Mouse (Mus musculus): ENCODE results near the gene Zfp983.
"Not testable (repeated sequence)": the region's sequence is repeated elsewhere in the genome, so short reads cannot be mapped to it uniquely, and the experiment has no call there.

Gene Zfp983

DNA sequence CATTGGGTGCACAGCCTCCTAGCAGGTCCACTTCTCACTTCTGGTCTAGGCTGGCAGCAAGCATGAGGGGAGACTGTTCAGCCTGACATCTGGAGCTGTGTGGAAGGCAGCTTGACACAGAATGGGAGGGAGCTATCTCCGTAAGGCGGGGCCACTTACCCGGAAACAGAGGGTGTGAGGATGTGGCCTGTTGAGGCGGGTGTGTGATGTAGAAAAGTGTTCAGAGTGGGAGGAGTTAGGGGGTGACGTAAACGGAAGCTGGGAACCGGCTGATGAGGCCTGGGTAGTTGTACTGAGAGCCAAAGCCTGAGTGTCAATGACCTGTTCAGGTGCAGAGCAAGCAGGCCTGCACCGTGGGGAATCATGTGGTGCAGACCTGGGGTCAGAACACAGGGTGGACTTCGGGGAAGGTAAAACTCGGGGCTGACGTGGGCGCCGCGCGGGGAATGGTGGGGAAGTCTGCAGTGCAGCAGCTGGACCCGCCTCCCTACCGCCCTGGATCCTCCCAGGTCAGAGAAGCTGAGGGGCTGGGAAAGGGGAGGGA, at the start of gene Zfp983:
TSS of gene Zfp983 (plus strand) at position 261 of the 544 bp plus-strand sequence.
- in situ Hi-C loops (cut with MboI, MseI): not testable (repeated sequence)

- in situ Hi-C loops (cut with MboI, MseI): no loop called here
These were observed 34.1 kb upstream of the Zfp983 start for GRCm38 (mm10) chr17:21616356-21616755.

DNA sequence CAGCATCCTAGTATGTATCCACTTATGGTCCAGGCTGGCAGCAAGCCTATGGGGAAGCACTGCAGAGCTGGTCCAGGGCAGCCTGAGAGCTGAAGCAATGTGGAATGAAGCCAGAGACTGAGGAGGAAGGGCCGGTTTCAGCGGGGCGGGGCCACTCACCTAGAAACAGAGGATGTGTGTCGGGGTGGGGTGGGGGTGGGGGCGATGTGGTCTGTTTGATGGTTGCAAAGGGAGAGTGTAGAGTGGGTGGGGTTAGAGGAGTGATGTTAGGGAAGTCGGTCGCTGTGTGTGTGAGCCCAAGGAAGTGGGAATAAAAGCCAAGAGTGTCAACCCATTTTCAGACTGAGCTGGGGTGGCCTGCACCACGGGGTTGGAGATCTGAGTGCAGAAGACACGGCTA, 33.1 kb upstream of the Zfp983 start:
- in situ Hi-C loops (cut with MboI, MseI): no loop called here

GRCm38 (mm10) chr17:21623647-21624046, 26.8 kb upstream of the Zfp983 start:
- in situ Hi-C loops (cut with MboI, MseI): no loop called here

DNA sequence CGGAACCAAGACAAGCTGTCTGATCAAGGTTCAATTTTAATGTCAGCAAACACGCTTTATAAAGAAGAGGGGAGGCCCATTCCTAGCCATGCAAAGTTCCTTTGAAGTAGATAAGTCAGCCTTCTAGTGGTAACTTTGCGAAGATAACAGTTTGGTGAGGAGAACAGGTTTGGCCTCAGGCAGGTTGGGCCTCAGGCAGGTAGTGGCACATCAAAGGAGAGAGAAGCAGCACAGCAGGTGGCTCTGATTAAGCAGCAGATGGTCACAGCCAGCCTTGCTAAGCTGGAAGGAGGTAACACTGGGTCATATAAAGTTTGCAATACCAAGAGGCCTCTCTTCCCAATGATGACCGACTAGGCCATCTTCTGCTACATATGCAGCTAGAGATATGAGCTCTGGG, 14.7 kb upstream of the Zfp983 start:
- in situ Hi-C loops (cut with MboI, MseI): not testable (repeated sequence)

DNA sequence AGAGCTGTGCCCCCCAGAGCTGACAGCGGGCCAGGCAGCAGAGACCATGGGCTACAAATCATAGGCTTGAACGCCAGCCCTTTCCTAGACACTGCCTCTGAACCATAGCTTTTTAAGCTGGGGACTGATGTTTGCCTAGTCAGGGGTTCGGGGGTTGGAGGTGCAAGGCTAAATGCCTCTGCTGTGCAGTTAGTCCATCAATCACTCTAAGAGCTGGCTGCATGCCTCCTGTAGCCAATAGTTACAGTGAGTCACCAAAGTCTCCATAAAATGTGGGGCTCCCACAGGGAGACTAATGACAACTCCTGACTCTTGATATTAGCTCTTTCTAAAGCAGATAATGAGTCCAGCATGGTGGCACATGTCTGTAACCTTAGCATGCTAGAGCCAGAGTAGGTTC, 1.6 kb upstream of the Zfp983 start:
- in situ Hi-C loops (cut with MboI, MseI): no loop called here

- in situ Hi-C loops (cut with MboI, MseI): no loop called here
These were observed 488 bp upstream of the Zfp983 start for GRCm38 (mm10) chr17:21649936-21650335.

GRCm38 (mm10) chr17:21678826-21679225, 28.4 kb downstream of the Zfp983 start:
- in situ Hi-C loops (cut with MboI, MseI): loop anchor here (25.0 kb wide), 1 partner anchor 1508 kb away; the partner anchor contains the start of gene Zfp40

GRCm38 (mm10) chr17:21679273-21680018, 29.0 kb downstream of the Zfp983 start:
- in situ Hi-C loops (cut with MboI, MseI): loop anchor here (25.0 kb wide), 1 partner anchor 1508 kb away; the partner anchor contains the start of gene Zfp40

DNA sequence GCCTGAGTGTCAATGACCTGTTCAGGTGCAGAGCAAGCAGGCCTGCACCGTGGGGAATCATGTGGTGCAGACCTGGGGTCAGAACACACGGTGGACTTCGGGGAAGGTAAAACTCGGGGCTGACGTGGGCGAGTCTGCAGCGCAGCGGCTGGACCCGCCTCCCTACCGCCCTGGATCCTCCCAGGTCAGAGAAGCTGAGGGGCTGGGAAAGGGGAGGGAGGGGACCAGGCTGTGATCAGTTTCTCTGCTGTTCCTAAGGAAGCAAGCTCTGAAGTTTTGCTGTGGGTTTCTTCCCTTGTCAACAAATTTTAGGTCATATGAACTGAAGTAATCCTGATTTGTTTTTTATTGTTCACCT, 29.6 kb downstream of the Zfp983 start:
- in situ Hi-C loops (cut with MboI, MseI): loop anchor here (25.0 kb wide), 1 partner anchor 1507 kb away; the partner anchor contains the start of gene Zfp40

- in situ Hi-C loops (cut with MboI, MseI): loop anchor here (25.0 kb wide), 1 partner anchor 1496 kb away; the partner anchor contains the start of gene Zfp40
These were observed 41.1 kb downstream of the Zfp983 start, which contains the start of gene Gm10226 for GRCm38 (mm10) chr17:21691560-21691959. TSS of gene Gm10226 (plus strand) at chr17:21691860.

DNA sequence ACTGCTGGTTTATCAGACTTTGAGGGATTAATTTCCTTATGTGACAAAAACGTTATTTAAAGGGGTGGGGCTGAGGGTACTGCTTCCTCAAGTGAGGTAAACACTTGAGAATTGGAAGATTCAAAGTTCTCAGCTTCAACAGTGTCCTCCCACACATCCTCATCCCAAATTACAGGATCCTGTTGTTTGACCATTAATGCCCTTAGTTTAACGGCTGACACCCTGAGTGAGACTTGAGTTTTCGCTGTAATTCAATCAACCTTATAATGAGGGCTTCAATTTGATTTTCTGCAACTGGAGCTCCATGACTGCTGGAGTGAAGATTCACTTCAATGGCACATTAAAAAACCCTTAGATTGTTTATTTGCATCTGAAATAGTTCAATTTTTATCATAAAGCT, 42.9 kb downstream of the Zfp983 start:
- in situ Hi-C loops (cut with MboI, MseI): loop anchor here (25.0 kb wide), 1 partner anchor 1494 kb away; the partner anchor contains the start of gene Zfp40

DNA sequence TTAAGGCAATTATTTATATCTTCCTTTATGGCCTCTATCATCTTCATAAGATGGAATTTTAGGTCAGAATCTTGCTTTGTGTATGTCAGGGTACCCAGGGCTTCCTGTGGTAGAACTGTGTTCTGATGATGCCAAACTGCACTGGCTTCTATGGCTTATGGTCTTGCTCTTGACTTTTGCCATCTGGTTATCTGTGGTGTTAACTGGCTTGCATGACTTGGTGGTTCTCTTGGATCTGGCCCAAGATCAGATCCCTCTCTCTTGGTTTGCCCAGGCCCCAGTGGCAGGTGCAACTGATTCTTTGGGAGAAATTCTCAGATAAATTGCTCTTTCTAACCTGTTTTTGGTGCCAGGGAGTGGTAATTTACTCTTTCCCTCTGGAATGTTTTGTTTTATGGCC, 45.6 kb downstream of the Zfp983 start:
- in situ Hi-C loops (cut with MboI, MseI): loop anchor here (25.0 kb wide), 1 partner anchor 1491 kb away; the partner anchor contains the start of gene Zfp40

DNA sequence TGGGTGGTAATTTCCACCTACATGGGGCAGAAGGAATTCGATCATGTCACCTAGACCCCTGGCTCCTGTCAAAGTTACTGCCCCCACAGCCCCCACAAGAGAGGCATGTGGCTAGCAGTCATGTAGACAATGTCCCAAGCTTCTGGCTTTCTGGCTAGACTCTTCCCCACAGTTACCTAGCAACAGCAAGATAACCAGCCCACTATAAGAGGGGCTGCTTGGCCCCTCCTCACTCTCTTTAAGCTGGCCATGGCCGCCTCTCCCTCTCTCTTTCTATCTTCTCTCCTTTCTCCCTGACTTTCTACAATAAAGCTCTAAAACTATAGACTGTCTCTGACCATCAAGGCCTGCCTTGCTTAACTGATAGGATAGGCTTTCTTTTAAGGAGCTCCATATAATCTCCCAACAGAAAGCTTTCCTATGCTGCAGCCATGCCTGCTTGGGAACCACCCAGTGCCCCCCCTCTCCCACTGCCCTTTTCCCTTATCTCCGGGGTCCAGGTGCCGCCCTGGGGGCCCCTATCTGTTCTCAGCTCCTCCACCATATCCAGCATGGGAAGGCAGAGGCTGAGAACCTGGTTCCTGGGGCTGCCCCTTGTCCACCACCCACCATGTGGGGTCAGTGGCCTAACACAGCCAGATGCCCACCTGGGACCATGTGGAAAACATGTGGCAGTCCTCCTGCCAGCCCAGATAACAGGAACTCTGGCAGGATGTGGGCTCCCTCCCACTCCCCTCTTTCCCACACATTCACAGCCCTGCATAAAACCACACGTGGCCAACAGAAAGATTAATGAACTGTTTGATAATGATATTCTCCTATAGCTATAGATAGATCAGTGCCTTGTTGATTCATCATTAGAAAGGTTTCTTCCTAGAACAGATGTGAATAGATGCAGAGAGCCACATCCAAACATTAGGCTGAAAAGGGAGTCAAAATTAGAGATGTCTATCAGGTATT, 52.1 kb downstream of the Zfp983 start:
- in situ Hi-C loops (cut with MboI, MseI): no loop called here

GRCm38 (mm10) chr17:21703414-21703813, 53.0 kb downstream of the Zfp983 start:
- in situ Hi-C loops (cut with MboI, MseI): no loop called here

- in situ Hi-C loops (cut with MboI, MseI): no loop called here
These were observed 57.0 kb downstream of the Zfp983 start, which contains the start of gene Zfp760 for GRCm38 (mm10) chr17:21707343-21707996. TSS of gene Zfp760 (plus strand) at chr17:21707741.

- in situ Hi-C loops (cut with MboI, MseI): no loop called here
These were observed 58.0 kb downstream of the Zfp983 start for GRCm38 (mm10) chr17:21708401-21708800.

Measured in T-helper 1 cell (primary cell).